Mouse (Mus musculus) midbrain, postnatal 0 days (tissue): ENCODE data around the gene Adam12. TPM values are rescaled to one million over a fixed set of nuclear protein-coding genes. Genes with fewer than 3 reads are reported as not detected.

Experiments used
- ATAC-seq: fragments of 200-750 bp; cut with Nextera tagmentation; 2 replicates; pipeline ENCODE4 v1.8.0; 2017; ENCODE audit warnings: moderate number of reproducible peaks, mild to moderate bottlenecking, moderate TSS enrichment, moderate library complexity; ENCODE audit not compliant: low FRiP score
- DNase-seq: peaks from one replicate; pipeline ENCODE4 v3.0.0-alpha.2; 2015; ENCODE audit warnings: low spot score
- H3K27ac ChIP-seq: fragments of 300-500 bp; sonication (generic); 2 replicates; pipeline ENCODE4 v1.5.1; 2014; ENCODE audit warnings: low read depth, mild to moderate bottlenecking, low read length, mixed read lengths
- H3K27me3 ChIP-seq: fragments of 300-500 bp; sonication (generic); 2 replicates; pipeline ENCODE4 v1.6.1; 2014; ENCODE audit warnings: low read length, control low read depth, mixed read lengths; ENCODE audit not compliant: insufficient read depth
- H3K36me3 ChIP-seq: fragments of 300-500 bp; sonication (generic); 2 replicates; pipeline ENCODE4 v1.6.1; 2014; ENCODE audit warnings: low read length, control low read depth, mixed read lengths; ENCODE audit not compliant: insufficient read depth
- H3K4me1 ChIP-seq: fragments of 300-500 bp; sonication (generic); 2 replicates; pipeline ENCODE4 v1.6.1; 2014; ENCODE audit warnings: mild to moderate bottlenecking, control low read depth, antibody characterized with exemption, low read length, mixed read lengths; ENCODE audit not compliant: insufficient read depth
- H3K4me2 ChIP-seq: fragments of 300-500 bp; sonication (generic); 2 replicates; pipeline ENCODE4 v1.6.1; 2014; ENCODE audit warnings: low read depth, mild to moderate bottlenecking, low read length, mixed read lengths; ENCODE audit not compliant: poor library complexity, severe bottlenecking
- H3K4me3 ChIP-seq: fragments of 300-500 bp; sonication (generic); 2 replicates; pipeline ENCODE4 v1.5.1; 2014; ENCODE audit warnings: low read depth, mild to moderate bottlenecking, low read length, moderate library complexity
- H3K9ac ChIP-seq: fragments of 300-500 bp; sonication (generic); replicated peaks from 2 replicates; pipeline ENCODE4 v1.6.1; 2014; ENCODE audit warnings: mild to moderate bottlenecking, low read length, moderate library complexity, mixed read lengths; ENCODE audit not compliant: poor library complexity, severe bottlenecking
- H3K9me3 ChIP-seq: fragments of 300-500 bp; sonication (generic); 2 replicates; pipeline ENCODE4 v1.6.1; 2016; ENCODE audit warnings: low read length, control low read depth
- CTCF ChIP-seq: IDR thresholded peaks from 2 replicates; pipeline ENCODE4 v1.5.1; 2016; ENCODE audit warnings: antibody characterized with exemption, mild to moderate bottlenecking
- WGBS: fragments of 180-500 bp; shearing (Covaris S2); extraction: QIAGEN DNeasy Blood & Tissue Kit; methylation state at CpG from one replicate; pipeline ENCODE4 v1.1.7; 2014; 5-methylcytosine and 5-hydroxymethylcytosine counted together
- polyA plus RNA-seq: library from polyadenylated mRNA; unstranded; fragments of >200 nt; fragmentation: Nextera tagmentation; extraction: Ambion mirVana; gene quantifications from 2 replicates; pipeline ENCODE4 v1.2.1, GENCODE M21; 2015
- total RNA-seq: library from RNA; depleted of rRNA; stranded (reverse); fragments of >200 nt; gene quantifications from 2 replicates; pipeline ENCODE4 v1.2.3, GENCODE M21; 2014

The Adam12 gene
- total and polyA plus RNA-seq, 2 experiments from 2014 or later: 3.5 to 12.8 TPM

DNA sequence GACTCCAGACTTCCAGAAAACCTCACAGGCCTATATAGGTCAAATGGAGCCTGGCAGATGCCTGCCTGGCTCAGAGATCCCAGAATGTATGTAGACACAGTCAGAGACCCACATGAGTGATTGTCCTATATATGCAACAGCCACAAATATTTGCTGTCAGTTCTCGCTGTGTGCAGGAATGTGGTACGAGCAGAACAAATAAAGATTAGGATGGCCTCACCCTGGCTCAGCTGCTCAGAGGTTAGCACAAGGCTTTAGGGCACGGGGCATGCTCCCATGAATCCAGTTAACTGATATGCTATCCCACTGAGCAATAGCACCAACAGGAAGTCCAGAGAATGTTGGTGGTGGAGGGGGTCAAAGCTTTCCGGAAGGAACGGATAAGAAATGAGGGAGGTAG, 261.5 kb downstream of the Adam12 start:
- no peak overlapping the region for H3K4me2 ChIP-seq
- 77% methylated on average over 5 of the region's 5 CpGs for WGBS

DNA sequence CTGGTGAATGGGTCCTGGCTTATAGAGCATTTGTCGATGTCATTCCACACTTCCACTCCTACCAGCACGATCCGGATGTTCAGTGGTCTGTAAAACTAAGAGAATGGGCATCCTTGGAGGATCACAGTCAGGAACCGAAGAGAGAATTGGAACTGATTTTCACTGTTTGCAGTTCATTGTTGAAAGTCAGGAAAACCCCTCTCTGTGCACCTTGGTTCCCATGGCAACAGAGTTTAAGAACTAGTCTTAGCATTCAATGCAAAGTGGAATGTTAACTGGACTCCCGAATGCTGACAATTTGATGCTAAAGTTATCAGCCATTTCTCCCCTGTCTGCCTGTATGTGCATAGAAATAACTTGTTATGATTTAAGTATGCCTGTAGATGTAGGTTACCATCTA, 264.0 kb downstream of the Adam12 start:
- Histone ChIP-seq H3K27me3 (no peaks in the 10 kb centered on the region), H3K27ac (peak overlapping the region; percentile 7; the same call in 1 of the 2 replicates), H3K4me3 (no peak overlapping the region), H3K4me2 (no peak overlapping the region), H3K9me3 (no peaks in the 10 kb centered on the region), H3K9ac (no peak overlapping the region), H3K36me3 (no peaks in the 10 kb centered on the region; the same call in 1 of the 2 replicates), H3K4me1 (no peaks in the 10 kb centered on the region)
- no peak for TF ChIP-seq CTCF
- WGBS: 13% methylated on average over 5 of the region's 5 CpGs
- ATAC-seq (no peak), DNase-seq (peak; percentile 61)

More for the DNA sequence above, 261.5 kb downstream of the Adam12 start:
- H3K4me1 ChIP-seq: no peaks in the 10 kb centered on the region
- no peak overlapping the region for H3K9ac ChIP-seq
- ATAC-seq: no peak
- no peak for DNase-seq
- no peaks in the 10 kb centered on the region for H3K9me3 ChIP-seq
- no peak for TF ChIP-seq CTCF
- H3K4me3 ChIP-seq: no peak overlapping the region
- no peak overlapping the region for H3K27ac ChIP-seq
- H3K36me3 ChIP-seq: no peaks in the 10 kb centered on the region; the same call in 1 of the 2 replicates
- H3K27me3 ChIP-seq: no peaks in the 10 kb centered on the region

- Histone ChIP-seq H3K9me3 (no peaks in the 10 kb centered on the region), H3K4me3 (no peak overlapping the region), H3K27ac (no peak overlapping the region), H3K27me3 (no peaks in the 10 kb centered on the region), H3K9ac (no peak overlapping the region), H3K4me2 (no peak overlapping the region), H3K36me3 (no peaks in the 10 kb centered on the region), H3K4me1 (no peaks in the 10 kb centered on the region)
- TF ChIP-seq CTCF: no peak
- 73% methylated on average over 8 of the region's 8 CpGs for WGBS
- DNase-seq: no peak
- no peak for ATAC-seq
These were observed 268.4 kb downstream of the Adam12 start for GRCm38 (mm10) chr7:133963501-133963900.

GRCm38 (mm10) chr7:133959200-133959599, 272.7 kb downstream of the Adam12 start:
- Histone ChIP-seq H3K4me2 (no peak overlapping the region), H3K27me3 (no peaks in the 10 kb centered on the region), H3K9ac (no peak overlapping the region), H3K4me3 (no peak overlapping the region), H3K9me3 (no peaks in the 10 kb centered on the region), H3K4me1 (no peaks in the 10 kb centered on the region), H3K36me3 (no peaks in the 10 kb centered on the region), H3K27ac (no peak overlapping the region)
- ATAC-seq (no peak), DNase-seq (peak; percentile 27)
- TF ChIP-seq CTCF: peak; percentile 61
- WGBS: 67% methylated on average over 4 of the region's 4 CpGs

- Histone ChIP-seq H3K4me2 (no peak overlapping the region), H3K27me3 (no peaks in the 10 kb centered on the region), H3K4me1 (no peaks in the 10 kb centered on the region), H3K9me3 (no peaks in the 10 kb centered on the region), H3K9ac (no peak overlapping the region), H3K27ac (no peak overlapping the region), H3K36me3 (no peaks in the 10 kb centered on the region), H3K4me3 (no peak overlapping the region)
- 75% methylated on average over 2 of the region's 2 CpGs for WGBS
- ATAC-seq: no peak
- DNase-seq: no peak
- TF ChIP-seq CTCF: no peak
These were observed 274.1 kb downstream of the Adam12 start for GRCm38 (mm10) chr7:133957873-133958272.

GRCm38 (mm10) chr7:133954111-133955091, 277.5 kb downstream of the Adam12 start:
- Histone ChIP-seq H3K4me3 (no peak overlapping the region), H3K27me3 (no peaks in the 10 kb centered on the region), H3K9ac (no peak overlapping the region), H3K27ac (no peak overlapping the region), H3K4me2 (no peak overlapping the region), H3K4me1 (no peaks in the 10 kb centered on the region), H3K36me3 (no peaks in the 10 kb centered on the region), H3K9me3 (no peaks in the 10 kb centered on the region)
- TF ChIP-seq CTCF: no peak
- ATAC-seq (no peak), DNase-seq (no peak)
- WGBS: 46% methylated on average over 9 of the region's 9 CpGs
